In genomic region chr10:79594872-79595589, GRCm38 (mm10) we compare ENCODE assay signal across 8 mouse cellular contexts. TPM values are rescaled to one million over a fixed set of nuclear protein-coding genes. Genes with fewer than 3 reads are reported as not detected.
DNase-seq lines count a peak whose midpoint lies in the region; ATAC-seq and TF ChIP-seq lines count a peak whose summit lies in the region.

No protein-coding gene starts in this region.

- peaks cover 46% of the 10 kb centered on the region for H3K27me3 ChIP-seq in C2C12 (ENCODE audit: control insufficient read depth, insufficient read depth, insufficient read length)
- H3K27me3 ChIP-seq in limb, embryonic 13.5 days: peaks cover 33% of the 10 kb centered on the region
- H3K27me3 ChIP-seq in midbrain, embryonic 16.5 days (ENCODE audit: control insufficient read depth, insufficient read depth, low read depth, low read length): peaks cover 9% of the 10 kb centered on the region; the same call in 1 of the 2 replicates
- no peaks in the 10 kb centered on the region for H3K27me3 ChIP-seq in stomach, postnatal 0 days (ENCODE audit: control insufficient read depth, insufficient read depth, low read length)

- no peaks in the 10 kb centered on the region for H3K79me3 ChIP-seq in C2C12 (ENCODE audit: low read depth)

- H3K4me2 ChIP-seq in limb, embryonic 13.5 days (replicated peaks): peak overlapping the region; percentile 34; the same call in 1 of the 2 replicates
- H3K4me2 ChIP-seq in midbrain, embryonic 16.5 days (ENCODE audit: low read length): peak overlapping the region; percentile 28; the same call in 1 of the 2 replicates
- no peak overlapping the region for H3K4me2 ChIP-seq in stomach, postnatal 0 days (replicated peaks; ENCODE audit: low read depth)

- H3ac ChIP-seq in C2C12 (ENCODE audit: control insufficient read depth, insufficient read length, low read depth): no peak overlapping the region

- no peaks in the 10 kb centered on the region for H3K36me3 ChIP-seq in C2C12 (ENCODE audit: control insufficient read depth, insufficient read depth)
- H3K36me3 ChIP-seq in limb, embryonic 13.5 days: no peaks in the 10 kb centered on the region
- H3K36me3 ChIP-seq in midbrain, embryonic 16.5 days (ENCODE audit: control insufficient read depth, insufficient read depth, low read length): no peaks in the 10 kb centered on the region
- H3K36me3 ChIP-seq in stomach, postnatal 0 days (ENCODE audit: control insufficient read depth, insufficient read depth, low read length): no peaks in the 10 kb centered on the region

- no peak for TF ChIP-seq POLR2A in cortical plate, adult 2 months (IDR thresholded peaks at IDR 0.05; ENCODE audit: extremely low read depth, insufficient read depth, low read length)

- no peaks in the 10 kb centered on the region for H3K79me2 ChIP-seq in C2C12 (ENCODE audit: control insufficient read depth, insufficient read depth)

- H3K4me1 ChIP-seq in cortical plate, adult 2 months (ENCODE audit: control insufficient read depth, insufficient read depth, low read length): peaks cover 7% of the 10 kb centered on the region
- no peaks in the 10 kb centered on the region for H3K4me1 ChIP-seq in limb, embryonic 13.5 days
- H3K4me1 ChIP-seq in midbrain, embryonic 16.5 days (ENCODE audit: control insufficient read depth, insufficient read depth, low read length): no peaks in the 10 kb centered on the region; the same call in 1 of the 2 replicates
- H3K4me1 ChIP-seq in stomach, postnatal 0 days (replicated peaks; ENCODE audit: control insufficient read depth, insufficient read depth): no peaks in the 10 kb centered on the region

- WGBS in limb, embryonic 13.5 days: 18% methylated on average over 17 of the region's 17 CpGs
- WGBS in midbrain, embryonic 16.5 days: 17% methylated on average over 17 of the region's 17 CpGs
- 14% methylated on average over 17 of the region's 17 CpGs for WGBS in stomach, postnatal 0 days

- no peak overlapping the region for H3K9ac ChIP-seq in limb, embryonic 13.5 days
- peak overlapping the region; percentile 39; the same call in 1 of the 2 replicates for H3K9ac ChIP-seq in midbrain, embryonic 16.5 days (ENCODE audit: low read depth, low read length)
- no peak overlapping the region for H3K9ac ChIP-seq in stomach, postnatal 0 days (ENCODE audit: low read length)

- peak; percentile 18 for DNase-seq in T-cell, adult 2 months (ENCODE audit: low spot score)
- peak; percentile 29 for DNase-seq in gastrocnemius, postnatal 25 days
- DNase-seq in kidney, adult 18-20 months: peak; percentile 52
- DNase-seq in stomach, postnatal 0 days (ENCODE audit: low spot score): peak; percentile 62

- TF ChIP-seq EP300 in stomach, postnatal 0 days (optimal IDR thresholded peaks at IDR 0.05): no peak

- no peak overlapping the region for H3K27ac ChIP-seq in cortical plate, adult 2 months (ENCODE audit: insufficient read depth, low read length)
- no peak overlapping the region for H3K27ac ChIP-seq in limb, embryonic 13.5 days
- H3K27ac ChIP-seq in midbrain, embryonic 16.5 days (ENCODE audit: low read length): no peak overlapping the region
- no peak overlapping the region for H3K27ac ChIP-seq in stomach, postnatal 0 days (replicated peaks)

- peak; percentile 90 for TF ChIP-seq CTCF in C2C12 (IDR thresholded peaks at IDR 0.05; ENCODE audit: control insufficient read depth, insufficient read depth, insufficient read length)
- peak; percentile 100 for TF ChIP-seq CTCF in cortical plate, adult 2 months (IDR thresholded peaks at IDR 0.05; ENCODE audit: extremely low read depth, insufficient read depth, low read length)
- peak; percentile 95 for TF ChIP-seq CTCF in stomach, postnatal 0 days (IDR thresholded peaks at IDR 0.05; ENCODE audit: low read depth)

- peak; percentile 91 for ATAC-seq in limb, embryonic 13.5 days (ENCODE audit: low FRiP score, low read depth)
- ATAC-seq in midbrain, embryonic 16.5 days: peak; percentile 93
- peak; percentile 91 for ATAC-seq in stomach, postnatal 0 days (ENCODE audit: low FRiP score, low TSS enrichment)

- H3K4me3 ChIP-seq in C2C12 (ENCODE audit: insufficient read depth, poor library complexity, severe bottlenecking): no peak overlapping the region
- no peak overlapping the region for H3K4me3 ChIP-seq in cortical plate, adult 2 months (ENCODE audit: insufficient read depth, low read length)
- no peak overlapping the region for H3K4me3 ChIP-seq in limb, embryonic 13.5 days
- H3K4me3 ChIP-seq in midbrain, embryonic 16.5 days (ENCODE audit: low read depth, low read length): no peak overlapping the region
- H3K4me3 ChIP-seq in stomach, postnatal 0 days (ENCODE audit: low read depth, low read length): no peak overlapping the region

- no peaks in the 10 kb centered on the region for H3K9me3 ChIP-seq in limb, embryonic 13.5 days
- H3K9me3 ChIP-seq in midbrain, embryonic 16.5 days (replicated peaks; ENCODE audit: control insufficient read depth, low read length, poor library complexity, severe bottlenecking): no peaks in the 10 kb centered on the region
- no peaks in the 10 kb centered on the region for H3K9me3 ChIP-seq in stomach, postnatal 0 days (ENCODE audit: control insufficient read depth, low read length)

TF ChIP-seq in C2C12, 6 proteins besides CTCF, POLR2A, EP300 and RAD21:
- no peak for TF ChIP-seq CEBPB (IDR thresholded peaks at IDR 0.05; ENCODE audit: low read depth)
- no peak for TF ChIP-seq FOSL1 (IDR thresholded peaks at IDR 0.05; ENCODE audit: insufficient read depth, low read length, poor library complexity, severe bottlenecking)
- no peak for TF ChIP-seq MYOD1 (IDR thresholded peaks at IDR 0.05; ENCODE audit: control insufficient read depth, insufficient read length, low read depth)
- no peak for TF ChIP-seq USF1 (IDR thresholded peaks at IDR 0.05; ENCODE audit: low read depth)
- TF ChIP-seq MAX (IDR thresholded peaks at IDR 0.05): no peak
- no peak for TF ChIP-seq MYOG (IDR thresholded peaks at IDR 0.05; ENCODE audit: control insufficient read depth, extremely low read depth, insufficient read length)

RNA-seq across cellular contexts. Expression of gene Theg, which starts 7.9 kb away (rescaled TPM):
- polyA plus RNA-seq in C2C12 (2012; fragmentation: generic; extraction: Trizol): not detected
- polyA plus RNA-seq in cortical plate, adult 2 months (2012; rRNA removed): 1.9 and 2.6 TPM in 2 replicates
- total RNA-seq in gastrocnemius, postnatal 25 days (2021): not detected
- not detected in 2 replicates for polyA plus RNA-seq in limb, embryonic 13.5 days (2015; fragmentation: Nextera tagmentation; extraction: Ambion mirVana)
- polyA plus RNA-seq in midbrain, embryonic 16.5 days (2015; fragmentation: Nextera tagmentation; extraction: Ambion mirVana): not detected in 2 replicates
- not detected in 2 replicates for polyA plus RNA-seq in stomach, postnatal 0 days (2015; fragmentation: Nextera tagmentation; extraction: Ambion mirVana)

RNA-seq across cellular contexts. Expression of gene C2cd4c, which starts 18.8 kb away (rescaled TPM):
- 0.07 TPM for polyA plus RNA-seq in C2C12 (2012; fragmentation: generic; extraction: Trizol)
- polyA plus RNA-seq in cortical plate, adult 2 months (2012; rRNA removed): 12.4 and 13.3 TPM in 2 replicates
- not detected for total RNA-seq in gastrocnemius, postnatal 25 days (2021)
- polyA plus RNA-seq in limb, embryonic 13.5 days (2015; fragmentation: Nextera tagmentation; extraction: Ambion mirVana): 0.03 and 0.05 TPM in 2 replicates
- 0.66 and 0.95 TPM in 2 replicates for polyA plus RNA-seq in midbrain, embryonic 16.5 days (2015; fragmentation: Nextera tagmentation; extraction: Ambion mirVana)
- 0.02 and 0.07 TPM in 2 replicates for polyA plus RNA-seq in stomach, postnatal 0 days (2015; fragmentation: Nextera tagmentation; extraction: Ambion mirVana)

RNA-seq across cellular contexts. Expression of gene Mier2, which starts 40.0 kb away (rescaled TPM):
- polyA plus RNA-seq in C2C12 (2012; fragmentation: generic; extraction: Trizol): 26.9 TPM
- 78.3 and 79.6 TPM in 2 replicates for polyA plus RNA-seq in cortical plate, adult 2 months (2012; rRNA removed)
- 10 to 100 TPM; 12.6 to 14.8 TPM for total RNA-seq in gastrocnemius, postnatal 25 days (2021)
- polyA plus RNA-seq in limb, embryonic 13.5 days (2015; fragmentation: Nextera tagmentation; extraction: Ambion mirVana): 70.1 and 74.5 TPM in 2 replicates
- polyA plus RNA-seq in midbrain, embryonic 16.5 days (2015; fragmentation: Nextera tagmentation; extraction: Ambion mirVana): 56.2 and 56.8 TPM in 2 replicates
- 24.0 and 25.4 TPM in 2 replicates for polyA plus RNA-seq in stomach, postnatal 0 days (2015; fragmentation: Nextera tagmentation; extraction: Ambion mirVana)

RNA-seq across cellular contexts. Expression of gene Shc2, which starts 42.7 kb away (rescaled TPM):
- polyA plus RNA-seq in C2C12 (2012; fragmentation: generic; extraction: Trizol): 3.5 TPM
- polyA plus RNA-seq in cortical plate, adult 2 months (2012; rRNA removed): 56.2 and 65.5 TPM in 2 replicates
- total RNA-seq in gastrocnemius, postnatal 25 days (2021): 1 to 10 TPM; 2.1 to 2.3 TPM
- polyA plus RNA-seq in limb, embryonic 13.5 days (2015; fragmentation: Nextera tagmentation; extraction: Ambion mirVana): 11.3 and 11.9 TPM in 2 replicates
- polyA plus RNA-seq in midbrain, embryonic 16.5 days (2015; fragmentation: Nextera tagmentation; extraction: Ambion mirVana): 23.4 and 25.3 TPM in 2 replicates
- 2.7 and 3.3 TPM in 2 replicates for polyA plus RNA-seq in stomach, postnatal 0 days (2015; fragmentation: Nextera tagmentation; extraction: Ambion mirVana)

RNA-seq across cellular contexts. Expression of gene Odf3l2, which starts 50.5 kb away (rescaled TPM):
- polyA plus RNA-seq in C2C12 (2012; fragmentation: generic; extraction: Trizol): not detected
- 0.15 and 0.17 TPM in 2 replicates for polyA plus RNA-seq in cortical plate, adult 2 months (2012; rRNA removed)
- 10 to 100 TPM; 14.8 to 17.1 TPM for total RNA-seq in gastrocnemius, postnatal 25 days (2021)
- polyA plus RNA-seq in limb, embryonic 13.5 days (2015; fragmentation: Nextera tagmentation; extraction: Ambion mirVana): not detected in 2 replicates
- polyA plus RNA-seq in midbrain, embryonic 16.5 days (2015; fragmentation: Nextera tagmentation; extraction: Ambion mirVana): 0.78 and 1.0 TPM in 2 replicates
- not detected in 2 replicates for polyA plus RNA-seq in stomach, postnatal 0 days (2015; fragmentation: Nextera tagmentation; extraction: Ambion mirVana)
